Mouse (Mus musculus) mesoderm, embryonic 11.5 days (tissue): Measurements from ENCODE around the gene Tspan31.
A peak's percentile ranks its signal among the peaks of the same experiment; 100 is the strongest.

ENCODE experiments used
- DNase-seq: peaks from one replicate; pipeline ENCODE4 v3.0.0-alpha.2; 2012; ENCODE audit warnings: low read depth, low spot score

The Tspan31 gene

DNA sequence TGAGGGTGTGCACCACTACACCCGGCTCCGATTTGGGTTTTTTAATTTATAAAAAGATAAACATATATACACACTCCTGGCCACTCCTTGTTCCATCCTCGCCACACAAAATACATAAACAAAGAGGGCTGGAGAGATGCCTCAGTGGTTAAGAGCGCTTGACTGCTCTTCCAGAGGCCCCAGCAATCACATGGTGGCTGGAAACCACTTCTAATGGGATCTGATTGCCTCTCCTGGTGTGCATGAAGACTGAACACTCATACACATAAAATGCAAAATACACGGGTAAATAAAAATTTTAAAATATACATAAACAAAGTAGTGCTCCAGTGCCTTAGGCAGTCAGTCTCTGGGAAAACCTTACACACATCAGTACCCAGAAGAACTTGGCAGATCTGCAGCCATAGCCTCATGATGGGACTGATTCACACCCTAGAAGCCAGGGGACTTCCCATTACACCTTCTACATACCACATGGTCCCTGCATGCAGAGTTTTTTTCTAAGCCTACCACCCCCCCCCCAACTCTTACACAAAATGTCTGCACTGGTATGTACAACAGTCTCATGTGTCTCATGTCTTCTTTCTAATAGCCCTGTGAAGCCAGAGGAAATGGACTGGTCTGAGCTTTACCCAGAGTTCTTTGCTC lies 27.5 kb downstream of the Tspan31 start:
- no peak for DNase-seq

DNA sequence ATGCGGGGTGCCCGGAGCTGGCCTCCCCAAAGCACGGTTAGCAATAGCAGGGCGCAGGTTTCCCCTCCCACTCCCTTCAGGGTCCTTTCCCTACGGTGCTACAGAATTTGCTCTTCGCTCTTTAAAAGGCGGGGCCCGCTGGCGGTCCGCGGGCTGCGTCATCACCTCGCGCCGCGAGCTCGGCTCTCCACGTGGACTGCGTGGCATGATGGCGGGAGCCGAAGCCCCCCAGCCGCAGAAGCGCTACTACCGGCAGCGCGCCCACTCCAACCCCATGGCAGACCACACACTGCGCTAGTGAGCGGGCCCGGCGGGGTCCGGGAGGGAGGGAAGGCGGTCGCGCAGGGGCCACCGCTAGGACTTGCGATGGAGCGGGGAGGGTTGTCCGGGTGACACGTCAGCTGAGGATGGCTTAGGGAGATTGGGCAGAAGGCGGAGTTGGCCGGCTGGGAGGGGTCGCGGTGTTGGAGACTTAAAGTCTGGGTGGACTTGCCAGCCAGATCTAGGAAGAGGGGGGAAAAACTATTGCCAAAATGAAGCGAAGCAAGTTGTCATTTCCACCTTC lies 28.2 kb downstream of the Tspan31 start:
- DNase-seq, result peak; percentile 94

DNA sequence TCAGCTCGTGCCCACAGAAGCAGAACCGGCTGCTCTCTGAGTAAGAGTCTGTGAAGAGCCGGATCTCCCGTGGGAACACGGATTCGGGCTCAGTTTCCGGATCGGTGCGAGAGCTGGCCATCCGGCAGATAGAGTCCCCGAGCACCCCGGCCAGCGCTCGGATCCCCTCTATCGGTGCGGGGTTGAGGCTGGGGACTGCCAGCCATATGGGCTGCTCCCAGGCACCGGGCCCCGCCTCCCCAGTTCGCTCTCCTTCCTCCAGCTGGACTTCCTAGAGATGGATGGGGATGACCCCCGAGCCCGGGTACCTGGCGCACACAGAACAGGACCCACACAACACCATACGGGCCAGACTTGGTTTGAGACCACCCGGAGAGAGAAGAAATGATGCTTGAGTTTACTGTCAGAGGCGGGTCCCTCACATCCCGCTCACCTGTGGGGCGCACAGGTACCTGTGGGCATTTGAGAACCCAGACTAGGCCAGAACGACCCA lies 28.7 kb downstream of the Tspan31 start, which contains the start of the genes Mettl1 and Eef1akmt3:
Mettl1 (plus strand) TSS at position 141 of the 493 bp plus-strand sequence.
Eef1akmt3 (minus strand) TSS at position 240 of the 493 bp plus-strand sequence.
- DNase-seq, result no peak

DNA sequence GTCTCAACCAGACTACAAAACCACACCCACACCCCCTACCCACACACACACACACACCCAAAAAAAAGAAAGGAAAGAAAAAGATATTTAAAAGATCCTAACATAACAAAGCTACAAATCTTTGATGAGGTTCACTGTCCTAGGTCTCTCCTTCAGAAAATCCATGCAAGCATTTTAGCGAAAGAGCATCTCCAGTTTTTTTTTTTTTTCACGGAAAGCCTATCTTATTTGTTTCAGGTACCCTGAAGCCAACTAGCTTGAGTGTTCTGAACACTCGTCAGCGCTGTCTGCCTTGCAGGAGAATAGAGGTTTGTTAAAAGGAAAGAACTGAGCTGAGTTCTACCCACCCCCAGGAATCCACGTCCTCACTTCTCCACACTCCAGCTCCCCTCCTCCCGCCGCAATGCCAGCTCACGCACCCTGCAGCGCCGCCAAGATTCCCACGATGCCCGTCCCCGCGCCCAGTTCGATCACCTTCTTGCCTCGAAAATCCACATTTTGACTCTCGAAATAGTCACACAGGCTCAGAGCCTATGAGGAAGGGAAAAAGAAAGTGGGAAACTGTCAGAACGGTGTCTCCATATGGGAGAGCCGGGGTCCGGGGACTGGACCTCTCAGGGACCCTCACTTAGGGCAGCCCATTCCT lies 29.4 kb downstream of the Tspan31 start:
- DNase-seq, result no peak

DNA sequence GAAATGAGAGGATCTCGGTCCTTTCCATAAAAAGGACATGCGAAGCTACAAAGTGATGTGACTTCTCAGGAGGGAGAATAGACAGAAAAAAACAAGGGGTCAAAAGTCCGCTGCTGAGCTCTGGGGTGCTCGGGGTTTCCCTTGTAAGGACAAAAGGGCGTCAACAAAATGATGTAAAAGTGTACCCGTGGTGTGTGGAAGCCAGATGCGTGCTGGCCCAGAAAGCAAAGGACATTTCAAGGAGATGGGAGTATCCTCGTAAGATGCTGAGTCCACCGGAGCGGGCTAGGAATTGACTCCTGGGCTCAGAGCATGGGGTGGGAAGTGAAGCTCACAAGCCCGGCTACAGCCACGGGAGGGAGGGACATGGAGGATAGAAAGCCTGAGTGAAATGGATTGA lies 32.4 kb downstream of the Tspan31 start:
- DNase-seq, result no peak

DNA sequence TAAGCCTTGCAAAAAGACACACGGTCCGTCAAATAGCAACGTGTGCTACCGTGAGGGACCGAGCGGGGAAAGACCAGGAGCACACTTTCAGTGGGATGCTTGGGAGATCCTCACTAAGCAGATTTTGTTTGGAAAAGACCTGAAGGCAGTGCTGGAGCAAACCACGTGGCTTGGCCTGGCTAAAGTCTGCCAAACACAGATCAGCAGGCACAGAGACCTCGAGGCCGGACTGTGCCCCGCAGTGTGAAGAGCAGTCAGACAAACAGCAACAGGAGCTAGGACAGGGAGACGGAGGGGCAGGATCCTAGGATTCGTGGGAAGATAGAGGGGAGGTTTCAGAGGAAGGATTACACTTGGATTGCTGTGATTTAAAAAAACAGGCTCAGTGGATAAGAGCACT lies 33.8 kb downstream of the Tspan31 start:
- no peak for DNase-seq

DNA sequence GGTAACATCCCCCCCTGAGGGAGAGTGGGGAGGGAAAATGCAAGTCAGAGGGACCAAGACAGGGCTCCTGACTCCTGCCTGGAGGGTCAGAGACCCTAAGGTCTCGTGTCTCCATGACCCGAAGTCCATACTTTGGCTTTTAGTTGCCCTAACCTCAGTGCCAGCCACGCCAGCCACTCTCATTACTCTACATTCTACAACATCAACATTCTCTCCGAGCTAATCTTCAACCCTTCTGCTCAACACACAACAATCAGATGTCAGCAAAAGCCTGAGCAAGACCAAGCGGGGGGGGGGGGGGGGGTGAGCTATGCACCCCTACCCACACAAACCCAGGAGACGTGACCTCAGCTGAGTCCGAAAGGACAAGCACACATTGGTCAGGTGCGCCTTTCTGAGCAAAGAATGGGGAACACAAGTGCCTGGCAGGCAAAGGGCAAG lies 36.7 kb downstream of the Tspan31 start:
- no peak for DNase-seq

DNA sequence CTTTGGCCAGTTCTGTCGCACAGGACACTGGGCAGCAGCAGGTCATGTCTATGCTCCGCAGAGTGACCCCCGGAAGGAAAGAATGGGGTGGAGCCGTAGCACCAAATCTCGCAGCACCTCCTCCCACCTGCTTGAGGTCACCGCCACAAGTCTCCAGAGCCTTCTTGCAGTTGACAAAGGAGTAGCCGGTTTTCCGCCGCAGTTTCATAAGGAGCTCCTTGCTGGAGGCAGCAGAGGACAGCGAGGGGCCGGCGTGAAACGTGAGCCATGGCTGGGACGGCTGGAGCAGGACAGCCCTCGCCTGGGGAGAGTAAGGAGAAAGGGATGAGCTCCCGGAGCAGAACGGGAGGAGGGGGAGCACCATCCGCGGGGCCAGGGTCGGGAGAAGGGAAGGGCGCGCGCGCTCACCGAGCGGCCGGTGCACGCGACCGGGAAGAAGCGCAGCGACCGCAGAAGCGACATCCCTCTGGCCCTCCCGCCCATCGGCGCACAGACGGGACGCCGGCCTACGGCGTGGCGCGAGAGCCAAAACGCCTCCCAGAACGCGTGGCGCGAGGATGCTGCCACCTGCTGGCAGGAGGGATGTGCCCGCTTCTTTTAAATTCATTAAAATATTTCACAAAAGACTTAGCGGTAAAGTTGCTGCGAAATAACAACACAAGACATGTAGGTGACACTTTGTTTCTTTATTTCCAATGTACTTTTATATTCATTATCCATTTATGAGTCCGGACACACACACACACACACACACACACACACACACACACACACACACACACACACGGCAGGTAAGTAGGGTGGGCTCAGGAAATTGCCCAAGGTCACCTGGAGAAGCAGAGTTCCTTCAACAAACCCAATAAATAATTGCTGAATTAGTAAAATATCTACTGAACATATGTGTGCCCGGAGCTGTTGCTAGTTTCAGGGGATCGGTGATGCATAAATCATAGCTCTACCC lies 39.4 kb downstream of the Tspan31 start, which contains the start of gene Tsfm:
Tsfm (minus strand) TSS at position 505 of the 961 bp plus-strand sequence.
- DNase-seq, result peak; percentile 94

DNA sequence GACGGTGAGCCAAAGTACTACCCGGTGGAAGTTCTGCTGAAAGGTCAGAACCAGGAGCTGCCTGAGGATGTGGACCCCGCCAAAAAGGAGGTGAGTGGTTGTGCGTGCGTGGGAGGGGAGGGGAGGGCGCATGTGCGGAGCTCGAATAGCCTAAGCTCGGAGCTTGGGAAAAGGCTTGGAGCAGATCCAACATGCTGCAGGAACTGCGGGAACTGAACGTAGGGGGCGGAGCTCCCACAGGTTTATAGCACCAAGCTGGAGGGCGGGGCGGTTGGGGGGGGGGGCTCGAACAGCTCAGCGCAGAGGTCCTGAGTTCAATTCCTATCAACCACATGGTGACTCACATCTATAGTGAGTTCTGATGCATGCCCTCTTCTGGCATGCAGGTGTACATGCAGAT lies 51.6 kb downstream of the Tspan31 start:
- no peak for DNase-seq
